Mouse (Mus musculus) urinary bladder, adult 2 months (tissue): ENCODE measurements around the gene Slc44a1. TPM values are rescaled to one million over a fixed set of nuclear protein-coding genes. Genes with fewer than 3 reads are reported as not detected.

Experiments
- DNase-seq: peaks from one replicate; pipeline ENCODE4 v3.0.0; 2022; ENCODE audit warnings: low spot score
- polyA plus RNA-seq: library from polyadenylated mRNA; depleted of rRNA; stranded (reverse); fragments of >200 nt; gene quantifications from 2 replicates; pipeline ENCODE4 v1.2.3, GENCODE M21; 2012

Slc44a1 gene
- polyA plus RNA-seq, 1 experiment = 59.8 TPM

- no peak for DNase-seq
These were observed 96.9 kb downstream of the Slc44a1 start for GRCm38 (mm10) chr4:53537101-53537500.

- no peak for DNase-seq
These were observed 97.3 kb downstream of the Slc44a1 start for GRCm38 (mm10) chr4:53537539-53537938.

GRCm38 (mm10) chr4:53538600-53538999 lies 98.4 kb downstream of the Slc44a1 start:
- no peak for DNase-seq

GRCm38 (mm10) chr4:53539929-53540328 lies 99.7 kb downstream of the Slc44a1 start:
- no peak for DNase-seq

DNA sequence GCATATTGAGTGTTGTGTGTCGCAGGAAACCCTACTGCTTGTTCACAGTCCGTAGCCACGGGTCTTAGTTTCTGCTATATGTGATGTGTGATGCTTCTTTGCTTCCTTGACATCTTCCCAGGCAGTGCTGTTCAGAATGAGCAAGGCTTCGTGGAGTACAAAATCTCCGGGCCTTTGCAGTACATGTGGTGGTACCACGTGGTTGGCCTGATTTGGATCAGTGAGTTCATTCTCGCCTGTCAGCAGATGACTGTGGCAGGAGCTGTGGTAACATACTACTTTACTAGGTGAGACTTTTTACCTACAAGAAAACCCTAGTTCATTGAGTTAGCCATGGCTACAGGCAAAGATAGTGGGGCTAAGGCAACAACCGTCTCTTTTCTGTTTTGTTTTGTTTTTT lies 103.2 kb downstream of the Slc44a1 start:
- DNase-seq = no peak

DNA sequence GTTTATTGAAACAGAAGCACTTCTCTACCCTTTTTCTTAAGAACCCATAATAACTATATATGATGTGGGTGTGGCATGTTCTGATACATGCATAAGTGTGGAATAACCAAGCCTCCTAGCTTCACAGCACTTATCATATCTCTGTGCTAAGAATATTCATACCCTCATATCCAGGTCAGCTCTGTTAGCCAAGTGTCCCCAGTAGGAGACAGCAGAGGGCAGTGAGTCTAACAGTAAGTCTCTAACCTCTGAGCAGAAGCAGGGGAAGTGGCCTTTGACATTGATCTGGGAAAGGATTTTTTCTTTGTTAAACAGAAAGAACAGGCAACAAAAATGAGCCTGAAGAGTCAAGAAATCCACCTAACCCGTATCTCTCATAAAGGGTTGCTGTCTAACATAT lies 104.7 kb downstream of the Slc44a1 start:
- DNase-seq = no peak

GRCm38 (mm10) chr4:53547381-53547780 lies 107.2 kb downstream of the Slc44a1 start:
- DNase-seq = no peak

DNA sequence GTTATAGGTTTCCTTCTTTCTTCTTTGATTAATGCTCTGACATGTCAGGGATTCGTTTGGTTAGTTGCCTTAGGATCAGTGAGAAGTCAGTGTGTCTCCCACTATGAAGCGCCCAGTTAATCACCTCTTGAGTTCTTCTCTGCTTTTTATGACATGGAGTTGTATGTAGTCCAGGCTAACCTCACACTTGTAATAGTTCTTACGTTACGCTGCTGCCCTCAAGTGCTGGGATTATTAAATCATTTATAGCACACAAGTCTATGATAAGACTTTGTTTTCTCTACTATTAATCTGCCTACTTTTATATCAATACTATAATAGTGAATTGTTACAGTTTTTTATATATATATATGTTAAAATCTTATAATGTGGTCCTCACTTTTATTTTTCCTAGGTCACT lies 109.2 kb downstream of the Slc44a1 start:
- no peak for DNase-seq

- DNase-seq = no peak
These were observed 124.4 kb downstream of the Slc44a1 start for GRCm38 (mm10) chr4:53564618-53565017.

DNA sequence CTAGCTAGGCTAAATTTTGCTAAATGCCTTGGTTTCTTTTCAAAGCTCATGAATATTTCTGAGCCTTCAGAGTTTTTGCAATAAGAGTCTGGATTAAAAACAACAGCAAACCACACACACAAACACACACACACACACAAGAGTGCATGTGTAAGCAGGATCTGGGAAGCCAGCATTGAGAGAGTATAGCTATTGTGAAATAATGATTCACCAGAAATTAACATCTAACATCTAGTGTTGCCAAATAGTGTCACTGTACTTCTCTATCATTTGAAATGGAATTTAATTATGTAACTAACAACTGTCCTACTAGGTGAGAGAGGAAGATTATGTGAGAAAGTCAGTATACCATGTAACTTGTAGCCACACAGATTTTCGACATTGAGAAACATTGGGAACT lies 126.9 kb downstream of the Slc44a1 start:
- no peak for DNase-seq

GRCm38 (mm10) chr4:53575558-53575957 lies 135.3 kb downstream of the Slc44a1 start:
- no peak for DNase-seq

DNA sequence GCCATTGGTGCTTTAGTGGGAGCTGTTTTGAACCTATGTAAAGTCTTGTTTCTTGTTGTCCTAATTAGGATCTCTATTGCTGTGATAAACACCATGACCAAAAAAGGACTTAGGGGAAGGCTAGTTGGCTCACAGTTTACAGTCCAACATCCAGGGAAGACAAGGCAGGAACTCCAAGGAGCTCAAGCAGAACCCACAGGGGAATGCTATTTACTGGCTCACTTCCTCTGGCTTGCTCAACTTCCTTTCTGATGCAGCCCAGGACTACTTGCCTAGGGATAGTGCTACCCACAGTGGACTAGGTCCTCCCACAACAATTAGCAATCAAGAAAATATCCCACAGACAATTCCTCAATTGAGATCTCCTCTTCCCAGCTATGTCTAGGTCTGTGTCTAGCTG lies 147.5 kb downstream of the Slc44a1 start:
- no peak for DNase-seq

DNA sequence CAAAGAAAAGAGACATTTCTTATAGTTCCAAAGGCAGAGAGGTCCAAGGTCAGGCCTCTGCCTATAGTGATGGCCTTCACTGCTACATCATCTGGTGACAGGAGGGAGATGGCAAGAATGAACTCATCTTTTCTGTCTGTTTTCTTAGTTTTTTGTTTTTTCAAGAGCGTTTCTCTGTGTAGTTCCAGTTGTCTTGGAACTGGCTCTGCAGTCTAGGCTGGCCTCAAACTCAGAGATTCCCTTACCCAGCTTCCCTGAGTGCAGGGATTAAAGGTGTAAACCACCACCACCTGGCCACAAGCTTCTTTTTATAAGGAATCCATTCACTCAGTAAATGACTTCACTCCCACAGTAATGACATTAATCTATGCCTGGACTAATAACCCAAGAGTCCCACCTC lies 148.7 kb downstream of the Slc44a1 start:
- no peak for DNase-seq

DNA sequence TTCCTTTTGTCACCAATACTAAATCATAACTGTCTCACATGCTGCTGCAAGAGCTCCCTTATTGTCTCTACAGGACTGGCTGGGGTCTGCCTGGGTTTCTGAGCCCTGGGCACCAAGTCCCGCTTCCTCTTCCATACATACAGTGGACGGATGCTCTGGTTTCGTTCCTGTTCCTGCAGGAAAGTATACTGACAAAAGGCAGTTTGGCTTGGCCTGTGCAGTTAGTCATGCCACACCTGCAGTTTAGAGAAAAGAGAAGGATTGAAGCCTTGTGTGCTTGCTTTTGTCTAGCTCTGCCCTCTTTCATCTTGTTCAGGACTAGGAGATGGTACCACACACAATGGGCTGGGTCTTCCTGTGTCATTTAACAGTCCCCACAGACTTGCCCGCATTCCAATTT lies 149.3 kb downstream of the Slc44a1 start:
- no peak for DNase-seq

DNA sequence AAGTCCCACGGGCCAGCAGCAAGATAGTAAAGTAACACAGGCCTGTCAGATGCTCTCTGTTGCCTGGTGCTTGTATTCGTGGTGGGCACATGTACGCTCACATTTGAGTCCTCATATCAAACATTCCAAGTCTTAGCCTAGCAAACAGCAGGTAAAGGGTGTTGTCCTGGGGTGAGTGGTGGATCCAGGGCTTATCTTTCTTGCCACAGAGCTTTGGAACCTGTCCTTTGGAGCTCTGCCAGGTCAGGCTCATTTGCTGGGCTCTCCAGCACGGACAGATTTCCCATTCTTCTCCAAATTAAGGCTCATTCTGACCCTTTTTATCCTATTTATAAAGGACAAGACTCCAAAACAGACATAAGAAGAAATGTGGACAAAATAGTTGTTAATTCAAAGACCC lies 149.9 kb downstream of the Slc44a1 start:
- DNase-seq = no peak

DNA sequence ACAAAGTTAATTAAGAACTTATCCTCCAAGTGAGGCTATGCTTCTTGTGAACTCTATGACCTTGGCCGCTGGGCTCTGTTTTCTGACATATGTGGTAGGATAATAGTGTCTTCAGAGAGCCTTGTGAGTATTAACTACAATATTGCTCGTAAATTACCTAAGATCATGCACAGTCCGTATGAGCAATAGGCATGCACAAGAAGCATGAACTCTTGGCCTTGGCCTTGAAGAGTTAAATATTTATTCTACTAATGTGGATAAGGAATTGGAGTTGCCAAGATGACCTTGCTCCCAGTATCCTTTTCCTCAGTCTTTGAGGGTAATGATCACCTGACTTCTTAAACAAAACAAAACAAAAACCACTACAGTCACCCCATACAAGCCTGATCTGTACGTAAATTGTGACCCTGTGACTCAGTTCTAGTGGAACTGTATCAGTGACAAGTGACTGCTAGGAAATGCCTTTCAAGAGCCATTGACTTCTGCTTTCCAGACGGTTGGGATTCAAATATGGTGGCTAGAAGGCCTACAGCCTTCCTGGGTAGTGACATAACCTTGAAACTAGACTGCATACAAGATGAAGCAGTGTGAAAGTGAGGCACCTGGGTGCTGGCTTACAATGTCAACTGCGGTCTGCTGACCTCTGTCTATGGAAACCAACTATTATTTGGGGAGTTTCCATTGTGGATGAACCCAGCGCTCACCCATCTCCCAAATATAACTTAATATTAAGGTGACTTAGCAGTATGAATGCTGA lies 150.7 kb downstream of the Slc44a1 start:
- DNase-seq = no peak

DNA sequence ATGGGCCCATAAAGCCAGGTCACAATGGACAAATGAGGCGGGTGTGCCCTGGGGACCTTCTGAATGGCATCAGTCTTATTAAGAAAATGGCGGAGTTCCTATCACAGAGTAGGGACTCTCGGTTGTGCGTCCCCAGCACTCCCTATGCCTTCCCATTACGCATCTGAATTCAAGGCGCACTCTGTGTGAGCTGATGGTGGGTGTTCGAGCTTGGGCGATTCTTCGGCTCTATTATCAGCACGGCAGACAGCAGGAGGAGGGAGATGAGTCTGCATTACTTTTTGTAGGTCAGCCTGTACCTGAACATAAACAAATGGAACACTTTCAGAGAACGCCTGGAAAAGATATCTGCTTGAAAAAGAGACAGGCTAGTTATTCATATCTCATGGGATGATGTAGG lies 151.3 kb downstream of the Slc44a1 start:
- no peak for DNase-seq

DNA sequence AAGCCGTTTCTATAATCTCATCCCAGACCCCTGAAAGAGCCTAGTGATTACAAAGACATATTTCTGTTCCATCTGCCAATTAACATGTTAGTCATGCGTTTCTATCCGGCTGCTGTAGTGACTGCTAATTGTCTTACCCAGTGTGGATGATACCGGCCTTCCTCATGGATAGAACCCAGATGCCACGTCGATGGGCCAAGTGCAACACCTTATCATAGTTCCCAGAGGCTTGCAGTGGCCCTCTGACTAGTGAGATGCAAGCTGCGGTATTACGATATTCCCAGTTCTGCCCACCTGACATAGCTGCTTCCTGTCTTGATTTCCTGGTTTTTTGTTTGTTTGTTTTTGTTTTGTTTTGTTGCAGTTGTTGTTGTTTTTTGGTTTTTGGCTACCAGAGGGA lies 151.7 kb downstream of the Slc44a1 start:
- no peak for DNase-seq

GRCm38 (mm10) chr4:53592386-53592785 lies 152.2 kb downstream of the Slc44a1 start:
- no peak for DNase-seq

DNA sequence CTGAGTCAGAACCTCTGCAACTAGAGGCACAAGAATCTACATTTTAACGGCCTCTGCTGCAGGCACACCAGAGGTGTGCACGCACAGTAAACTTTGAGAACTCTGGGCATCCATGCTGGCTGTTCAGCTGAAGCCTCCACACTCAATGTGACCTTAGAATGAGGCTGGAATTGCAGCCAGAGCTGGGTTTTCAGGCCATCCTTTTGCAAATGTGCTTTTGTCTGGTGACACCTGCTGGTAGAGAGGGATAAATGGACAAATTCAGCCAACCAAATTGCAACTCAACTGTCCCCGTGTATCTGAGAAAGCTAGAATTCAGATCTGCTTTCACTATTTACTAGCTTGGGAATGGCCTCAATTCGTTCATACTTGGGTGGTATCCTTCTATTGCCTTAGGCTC lies 154.0 kb downstream of the Slc44a1 start:
- no peak for DNase-seq

DNA sequence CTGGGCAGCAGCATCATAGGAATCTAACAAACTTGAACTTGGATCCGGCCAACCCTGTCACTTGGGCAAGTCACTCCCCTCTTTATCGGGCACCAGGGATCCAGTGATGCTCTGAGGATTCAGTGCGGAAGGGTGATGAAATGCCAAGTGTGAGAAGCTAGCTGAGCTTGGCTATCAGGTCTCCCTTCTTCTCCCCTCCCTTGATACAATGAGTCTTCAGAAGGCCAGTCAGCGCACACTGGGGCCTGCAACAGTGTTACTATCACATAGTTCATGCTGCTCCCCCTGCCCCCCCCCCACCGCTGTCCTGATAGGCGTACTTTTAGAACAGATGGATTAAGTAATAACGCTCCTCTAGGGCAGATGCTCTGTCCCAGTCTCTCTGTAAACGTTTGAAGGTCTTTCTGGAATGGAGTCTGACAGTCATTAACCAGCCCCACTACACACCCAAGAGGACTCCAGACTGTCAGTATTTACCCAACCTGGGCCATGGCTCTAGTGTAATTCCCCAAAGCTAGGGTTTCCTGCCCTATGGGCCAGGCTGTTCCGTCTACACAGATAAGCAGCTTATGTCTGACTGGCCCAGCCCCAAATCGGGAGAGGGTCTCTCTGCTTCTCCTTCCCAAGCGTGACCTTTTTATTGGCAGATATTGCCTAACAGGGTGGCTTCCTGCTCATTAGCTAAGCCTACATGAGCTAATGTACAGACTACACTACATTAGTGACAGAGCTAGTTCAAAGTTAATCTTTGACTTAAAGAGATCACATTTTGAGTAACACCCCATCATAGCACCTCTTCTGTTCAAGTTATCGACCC lies 155.2 kb downstream of the Slc44a1 start:
- DNase-seq = no peak

- DNase-seq = no peak
These were observed 156.1 kb downstream of the Slc44a1 start for GRCm38 (mm10) chr4:53596063-53596895.
